Mouse (Mus musculus): ENCODE results near the gene Cipc. TPM values are rescaled to one million over a fixed set of nuclear protein-coding genes. Genes with fewer than 3 reads are reported as not detected.

The Cipc gene
- polyA plus RNA-seq, 1 experiment from 2014 or later, result 3.2 TPM

- Histone ChIP-seq H3K9ac (ENCODE audit: low read depth, low read length) (no peak overlapping the region), H3K4me3 (ENCODE audit: low read depth, low read length) (no peak overlapping the region), H3K4me1 (replicated peaks; ENCODE audit: control insufficient read depth, insufficient read depth, low read length) (peaks cover 2% of the 10 kb centered on the region; the same call in 1 of the 2 replicates), H3K4me2 (replicated peaks; ENCODE audit: low read depth) (no peak overlapping the region), H3K27me3 (replicated peaks; ENCODE audit: control insufficient read depth, insufficient read depth, low read length) (peaks cover 55% of the 10 kb centered on the region), H3K27ac (ENCODE audit: low read depth, low read length) (no peak overlapping the region), H3K36me3 (ENCODE audit: control insufficient read depth, insufficient read depth) (no peaks in the 10 kb centered on the region), H3K9me3 (ENCODE audit: control insufficient read depth) (no peaks in the 10 kb centered on the region)
- WGBS, result 4% methylated on average over 28 of the region's 28 CpGs
- ATAC-seq, result no peak
- TF ChIP-seq CTCF (IDR thresholded peaks at IDR 0.05; ENCODE audit: low read depth), result no peak
Observed at GRCm38 (mm10) chr12:86983470-86984193, 36.8 kb downstream of the Cipc start.

GRCm38 (mm10) chr12:86984194-86984555, 37.3 kb downstream of the Cipc start:
- WGBS, result 9% methylated on average over 6 of the region's 6 CpGs
- Histone ChIP-seq H3K4me2 (replicated peaks; ENCODE audit: low read depth) (no peak overlapping the region), H3K27me3 (replicated peaks; ENCODE audit: control insufficient read depth, insufficient read depth, low read length) (peaks cover 59% of the 10 kb centered on the region), H3K36me3 (ENCODE audit: control insufficient read depth, insufficient read depth) (no peaks in the 10 kb centered on the region), H3K9me3 (ENCODE audit: control insufficient read depth) (no peaks in the 10 kb centered on the region), H3K9ac (ENCODE audit: low read depth, low read length) (no peak overlapping the region), H3K4me1 (replicated peaks; ENCODE audit: control insufficient read depth, insufficient read depth, low read length) (peaks cover 2% of the 10 kb centered on the region; the same call in 1 of the 2 replicates), H3K27ac (ENCODE audit: low read depth, low read length) (no peak overlapping the region), H3K4me3 (ENCODE audit: low read depth, low read length) (no peak overlapping the region)
- TF ChIP-seq CTCF (IDR thresholded peaks at IDR 0.05; ENCODE audit: low read depth), result no peak
- no peak for ATAC-seq

- no peak for TF ChIP-seq CTCF (IDR thresholded peaks at IDR 0.05; ENCODE audit: low read depth)
- Histone ChIP-seq H3K27ac (ENCODE audit: low read depth, low read length) (no peak overlapping the region), H3K4me1 (replicated peaks; ENCODE audit: control insufficient read depth, insufficient read depth, low read length) (peaks cover 2% of the 10 kb centered on the region; the same call in 1 of the 2 replicates), H3K4me3 (ENCODE audit: low read depth, low read length) (no peak overlapping the region), H3K9me3 (ENCODE audit: control insufficient read depth) (no peaks in the 10 kb centered on the region), H3K36me3 (ENCODE audit: control insufficient read depth, insufficient read depth) (no peaks in the 10 kb centered on the region), H3K27me3 (replicated peaks; ENCODE audit: control insufficient read depth, insufficient read depth, low read length) (peaks cover 71% of the 10 kb centered on the region), H3K4me2 (replicated peaks; ENCODE audit: low read depth) (no peak overlapping the region), H3K9ac (ENCODE audit: low read depth, low read length) (no peak overlapping the region)
- WGBS, result 59% methylated on average over 4 of the region's 4 CpGs
- no peak for ATAC-seq
Observed at GRCm38 (mm10) chr12:86986562-86986961, 39.7 kb downstream of the Cipc start.

GRCm38 (mm10) chr12:86988227-86988626, 41.4 kb downstream of the Cipc start:
- H3K27ac ChIP-seq (ENCODE audit: low read depth, low read length), result no peak overlapping the region
- H3K9me3 ChIP-seq (ENCODE audit: control insufficient read depth), result no peaks in the 10 kb centered on the region
- no peaks in the 10 kb centered on the region for H3K4me1 ChIP-seq (replicated peaks; ENCODE audit: control insufficient read depth, insufficient read depth, low read length)
- peaks cover 60% of the 10 kb centered on the region for H3K27me3 ChIP-seq (replicated peaks; ENCODE audit: control insufficient read depth, insufficient read depth, low read length)
- no peak overlapping the region for H3K9ac ChIP-seq (ENCODE audit: low read depth, low read length)
- H3K4me2 ChIP-seq (replicated peaks; ENCODE audit: low read depth), result no peak overlapping the region
- 38% methylated on average over 16 of the region's 16 CpGs for WGBS
- H3K4me3 ChIP-seq (ENCODE audit: low read depth, low read length), result no peak overlapping the region
- H3K36me3 ChIP-seq (ENCODE audit: control insufficient read depth, insufficient read depth), result no peaks in the 10 kb centered on the region
- TF ChIP-seq CTCF (IDR thresholded peaks at IDR 0.05; ENCODE audit: low read depth), result no peak
- ATAC-seq, result no peak

- Histone ChIP-seq H3K4me2 (replicated peaks; ENCODE audit: low read depth) (no peak overlapping the region), H3K27ac (ENCODE audit: low read depth, low read length) (no peak overlapping the region), H3K4me1 (replicated peaks; ENCODE audit: control insufficient read depth, insufficient read depth, low read length) (no peaks in the 10 kb centered on the region), H3K27me3 (replicated peaks; ENCODE audit: control insufficient read depth, insufficient read depth, low read length) (peaks cover 49% of the 10 kb centered on the region), H3K36me3 (ENCODE audit: control insufficient read depth, insufficient read depth) (no peaks in the 10 kb centered on the region), H3K4me3 (ENCODE audit: low read depth, low read length) (no peak overlapping the region; the same call in 1 of the 2 replicates), H3K9ac (ENCODE audit: low read depth, low read length) (no peak overlapping the region), H3K9me3 (ENCODE audit: control insufficient read depth) (no peaks in the 10 kb centered on the region)
- no peak for ATAC-seq
- WGBS, result 11% methylated on average over 15 of the region's 15 CpGs
- TF ChIP-seq CTCF (IDR thresholded peaks at IDR 0.05; ENCODE audit: low read depth), result no peak
Observed at GRCm38 (mm10) chr12:86989378-86989777, 42.5 kb downstream of the Cipc start.

GRCm38 (mm10) chr12:86989890-86990754, 43.3 kb downstream of the Cipc start, which contains the start of gene Zdhhc22:
Zdhhc22 (minus strand) TSS chr12:86990430.
- Histone ChIP-seq H3K9me3 (ENCODE audit: control insufficient read depth) (no peaks in the 10 kb centered on the region), H3K4me3 (ENCODE audit: low read depth, low read length) (peak within 1 kb of the TSS; percentile 20), H3K27me3 (replicated peaks; ENCODE audit: control insufficient read depth, insufficient read depth, low read length) (peaks cover 42% of the 10 kb centered on the region), H3K4me2 (replicated peaks; ENCODE audit: low read depth) (peak within 1 kb of the TSS; percentile 41), H3K36me3 (ENCODE audit: control insufficient read depth, insufficient read depth) (no peaks in the 10 kb centered on the region), H3K4me1 (replicated peaks; ENCODE audit: control insufficient read depth, insufficient read depth, low read length) (no peaks in the 10 kb centered on the region), H3K9ac (ENCODE audit: low read depth, low read length) (no peak within 1 kb of the TSS), H3K27ac (ENCODE audit: low read depth, low read length) (no peak within 1 kb of the TSS)
- TF ChIP-seq CTCF (IDR thresholded peaks at IDR 0.05; ENCODE audit: low read depth), result peak; percentile 34
- 1% methylated on average over 59 of the region's 68 CpGs for WGBS
- ATAC-seq, result peak; percentile 45; the same call in 1 of the 2 replicates

Measured in intestine, postnatal 0 days (tissue).